Mouse (Mus musculus): ENCODE measurements around the gene Pak3. TPM values are rescaled to one million over a fixed set of nuclear protein-coding genes. Genes with fewer than 3 reads are reported as not detected.
"Not testable (repeated sequence)": the region's sequence is repeated elsewhere in the genome, so short reads cannot be mapped to it uniquely, and the experiment has no call there.

Gene Pak3
- total RNA-seq (2021): 100 to 1,000 TPM; 132 to 142 TPM
- long read RNA-seq, partial matches to known transcripts: 6 of 35 reads
- long read RNA-seq, other reads (novel, unspliced or antisense): 29 of 35 reads

DNA sequence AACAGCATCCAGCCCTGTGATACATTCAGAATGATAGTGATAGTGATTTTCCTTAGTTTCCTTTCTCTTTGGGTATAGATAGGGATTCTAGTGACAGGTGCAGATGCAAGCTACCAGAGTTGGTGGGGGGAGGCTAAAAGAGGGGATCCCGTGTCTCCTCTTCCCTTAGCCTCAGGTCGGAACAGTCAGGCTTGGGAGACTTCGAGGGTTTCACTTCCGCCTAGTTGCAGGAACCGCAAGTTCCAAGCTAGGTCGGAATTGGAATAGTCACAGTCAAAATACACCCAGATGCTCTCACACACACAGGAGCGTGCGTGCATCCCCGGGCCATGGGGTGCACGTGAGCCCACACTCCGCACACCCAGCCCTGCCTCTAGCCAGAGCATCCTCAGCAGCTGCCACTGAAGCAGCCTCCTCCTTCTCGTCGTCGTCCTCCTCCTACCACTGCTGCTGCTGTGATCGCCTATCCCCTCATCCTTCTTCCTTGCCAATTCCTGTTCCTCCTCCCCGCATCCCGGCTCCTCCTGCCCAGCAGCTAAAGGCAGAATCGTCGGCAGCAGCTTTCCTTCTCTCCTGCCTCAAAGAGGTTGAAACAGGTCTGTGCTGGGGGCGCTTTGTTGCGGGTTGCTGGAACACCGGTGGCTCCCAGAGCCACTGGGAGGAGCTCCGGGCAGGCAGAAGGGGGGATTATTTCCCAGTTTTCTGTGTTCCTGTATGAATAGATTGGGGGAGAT lies at the start of gene Pak3:
Pak3 (plus strand) TSS at position 424 of the 734 bp plus-strand sequence.
- peak; percentile 21 to 40 for DNase-seq (ENCODE audit: low spot score in 2 of 2)

DNA sequence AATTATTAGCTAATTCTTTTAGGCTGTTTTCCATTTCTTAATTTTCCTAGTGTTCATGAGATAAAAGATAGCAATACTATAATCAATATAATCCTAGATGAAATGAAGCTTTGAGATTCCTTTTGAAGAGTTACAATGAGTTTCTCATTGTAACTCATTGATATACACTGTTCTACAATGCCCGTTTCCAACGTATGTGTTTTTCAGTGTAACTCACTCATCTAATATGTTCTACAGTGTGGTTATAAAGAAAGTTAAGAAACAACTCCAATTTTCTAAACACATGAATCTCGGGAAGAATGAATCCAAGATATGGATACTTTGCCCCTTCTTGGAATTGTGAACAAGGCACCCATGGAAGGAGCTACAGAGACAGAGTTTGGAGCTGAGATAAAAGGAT lies 35.5 kb upstream of the Pak3 start:
- DNase-seq (ENCODE audit: low spot score in 2 of 2): peak; percentile 100

DNA sequence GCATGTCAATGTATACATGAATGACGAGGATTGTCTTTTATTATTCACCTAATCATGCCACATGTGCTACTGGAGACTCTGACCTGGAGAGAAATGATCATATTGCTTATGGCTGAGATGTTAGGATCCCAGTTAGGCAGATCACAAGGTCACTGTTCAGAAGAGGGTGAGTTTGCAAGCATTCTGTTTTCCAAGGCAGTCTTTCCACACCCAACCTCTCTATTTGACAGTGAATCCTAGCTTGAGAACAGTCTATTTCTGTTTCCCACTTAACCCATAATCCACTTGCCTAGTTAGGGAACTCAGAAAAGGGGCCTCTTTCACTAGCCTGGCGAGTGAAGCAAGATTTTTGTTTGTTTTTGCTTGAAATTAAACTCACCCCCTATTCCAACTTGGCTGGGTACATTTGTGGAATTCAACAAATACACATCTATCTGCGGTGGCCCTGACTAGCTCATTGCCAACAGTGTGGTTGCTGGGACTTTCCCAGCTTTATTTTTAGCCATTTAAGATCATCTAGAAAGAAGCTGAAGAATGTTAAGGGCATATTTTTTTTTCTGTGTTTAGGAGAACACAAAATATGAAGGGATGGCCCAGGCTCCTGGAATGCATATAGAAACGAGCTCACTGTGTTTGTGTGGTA lies 17.2 kb upstream of the Pak3 start:
- no peak for DNase-seq (ENCODE audit: low spot score in 2 of 2)

DNA sequence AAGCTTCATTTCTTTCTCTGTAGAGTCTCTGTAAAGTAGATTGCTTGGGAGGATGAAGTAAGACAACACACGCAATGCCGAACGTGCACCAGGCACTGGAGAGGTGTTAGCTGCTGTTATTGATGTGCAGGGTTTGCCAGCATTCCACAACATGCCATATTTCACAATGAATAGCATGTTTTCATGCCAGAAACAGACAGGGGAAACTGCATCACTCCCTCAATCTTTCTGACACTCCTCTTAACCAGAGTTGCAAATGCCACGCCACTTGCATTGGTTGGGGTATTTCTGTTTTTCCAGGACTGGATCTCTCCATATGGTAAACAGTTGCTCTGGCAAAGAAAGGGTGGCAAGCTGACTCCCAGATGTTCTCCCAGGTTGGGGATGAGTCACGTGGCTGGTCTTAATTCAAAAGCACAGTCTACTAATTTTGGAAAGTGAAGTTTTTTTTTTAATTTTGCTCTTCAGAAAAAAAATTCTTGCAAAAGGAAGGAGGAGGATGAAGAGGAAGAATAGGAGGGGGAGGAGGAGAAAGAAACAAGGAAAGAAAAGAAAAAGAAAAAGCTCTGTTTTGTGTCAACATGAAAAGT lies 16.5 kb upstream of the Pak3 start:
- DNase-seq (ENCODE audit: low spot score in 2 of 2): no peak

DNA sequence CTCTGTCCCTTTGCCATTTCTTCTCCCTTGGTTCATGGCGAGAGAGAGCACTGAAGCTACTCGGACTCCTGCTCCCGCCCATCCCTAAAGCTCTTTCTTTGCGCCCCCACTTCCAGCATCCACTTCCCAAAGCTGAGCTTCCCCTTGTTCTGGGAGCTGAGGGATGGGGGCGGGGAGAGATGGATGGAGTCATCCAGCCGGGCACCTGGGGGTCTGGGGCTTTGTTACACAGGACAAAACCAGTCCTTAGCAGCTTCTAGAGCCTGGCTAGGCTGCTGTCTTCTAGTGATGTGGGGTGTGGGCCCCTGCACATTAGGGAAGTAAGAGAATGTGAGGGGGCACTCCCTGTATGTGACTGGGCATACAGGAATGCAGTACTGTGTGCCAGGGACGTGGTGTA lies 526 bp downstream of the Pak3 start:
- DNase-seq (ENCODE audit: low spot score in 2 of 2): peak; percentile 10 to 34

DNA sequence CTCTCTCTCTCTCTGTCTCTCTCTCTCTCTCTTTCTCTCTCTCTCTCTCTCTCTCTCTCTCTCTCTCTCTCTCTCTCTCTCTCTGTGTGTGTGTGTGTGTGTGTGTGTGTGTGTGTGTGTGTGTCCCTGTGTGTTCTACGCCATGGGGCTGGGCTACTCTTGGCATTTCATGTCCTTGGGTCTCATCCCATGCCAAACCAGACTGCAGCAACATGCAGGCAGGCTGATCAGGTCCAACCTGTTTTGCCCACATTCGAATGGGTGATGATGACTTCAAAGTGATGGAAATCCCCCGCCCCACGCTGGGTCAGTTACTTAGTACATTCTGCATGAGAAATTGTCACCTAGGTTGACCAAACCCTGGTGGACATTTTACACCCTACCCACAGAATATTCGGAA lies 1.1 kb downstream of the Pak3 start:
- DNase-seq (ENCODE audit: low spot score in 2 of 2): not testable (repeated sequence)

DNA sequence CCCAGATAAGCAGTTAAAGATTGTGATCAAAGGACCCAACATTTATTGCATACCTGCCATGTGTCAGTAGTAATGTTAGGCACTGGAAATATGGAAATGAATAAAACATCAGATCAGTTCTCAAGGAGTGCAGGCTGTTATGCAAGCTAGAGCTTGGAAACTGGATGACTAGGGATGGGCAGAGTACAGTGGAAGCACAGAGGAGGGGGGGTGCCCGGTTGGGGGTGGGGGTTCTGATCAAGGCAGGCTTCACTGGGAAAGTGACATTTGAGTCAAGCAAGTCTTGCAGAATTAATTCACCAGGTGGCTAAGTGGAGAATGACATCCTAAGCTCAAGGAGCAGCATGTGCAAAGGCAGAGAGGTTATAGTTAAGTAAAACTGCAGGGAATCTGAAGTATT lies 1.8 kb downstream of the Pak3 start:
- no peak for DNase-seq (ENCODE audit: low spot score in 2 of 2)

DNA sequence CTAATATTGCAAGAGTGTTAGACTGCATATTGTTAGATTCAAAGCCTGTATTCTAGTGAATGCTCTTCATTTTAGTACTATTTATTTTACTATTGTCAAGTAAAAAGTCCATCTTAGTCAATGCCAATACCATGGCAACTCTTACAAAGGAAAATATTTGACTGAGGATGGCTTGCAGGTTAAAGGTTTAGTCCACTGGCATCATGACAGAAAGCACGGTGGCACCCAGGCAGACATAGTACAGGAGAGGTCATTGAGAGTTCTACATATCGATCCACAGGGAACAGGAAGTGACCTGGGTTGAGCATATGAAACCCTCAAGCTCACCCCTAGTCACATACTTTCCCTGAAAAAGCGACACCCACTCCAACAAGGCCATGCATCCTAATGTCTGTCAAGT lies 13.9 kb downstream of the Pak3 start:
- DNase-seq (ENCODE audit: low spot score in 2 of 2): no peak

DNA sequence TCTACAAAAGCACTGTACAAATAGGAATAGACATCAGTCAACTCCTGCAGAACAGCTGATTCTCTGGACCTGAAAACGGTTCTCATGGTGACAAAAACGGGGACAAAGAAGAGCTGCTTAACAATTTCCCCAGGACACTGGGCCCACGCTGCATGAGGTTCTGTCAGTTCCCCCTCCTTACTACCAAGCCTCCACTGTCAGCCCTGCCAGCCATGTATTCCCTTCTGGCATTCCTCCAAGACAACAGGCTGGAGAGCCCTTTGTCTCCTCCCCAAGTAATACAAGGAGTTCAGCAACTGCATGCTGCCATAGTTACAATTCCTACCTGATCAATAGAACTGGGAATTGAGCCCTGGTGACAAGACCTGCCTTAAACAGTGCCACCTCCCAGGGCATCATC lies 15.2 kb downstream of the Pak3 start:
- DNase-seq (ENCODE audit: low spot score in 2 of 2): no peak

DNA sequence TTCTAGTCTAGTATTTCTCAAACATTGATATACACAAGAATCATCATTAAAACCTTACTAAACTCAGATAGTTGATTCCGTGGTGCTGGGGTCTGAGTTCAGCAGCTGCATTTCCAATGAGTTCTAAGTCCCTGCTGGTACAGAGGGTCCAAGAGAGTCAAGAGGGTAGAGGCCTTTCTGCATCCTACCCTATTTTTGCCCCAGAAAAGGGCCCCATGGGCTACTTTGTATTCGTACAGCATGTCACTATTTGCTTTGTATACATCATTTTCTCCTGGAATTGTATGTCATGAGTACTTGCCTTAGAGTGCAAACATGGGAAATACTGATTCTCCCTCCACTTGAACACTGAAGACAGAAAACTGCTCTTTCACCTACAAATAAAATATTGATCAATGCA lies 24.4 kb downstream of the Pak3 start:
- no peak for DNase-seq (ENCODE audit: low spot score in 2 of 2)

DNA sequence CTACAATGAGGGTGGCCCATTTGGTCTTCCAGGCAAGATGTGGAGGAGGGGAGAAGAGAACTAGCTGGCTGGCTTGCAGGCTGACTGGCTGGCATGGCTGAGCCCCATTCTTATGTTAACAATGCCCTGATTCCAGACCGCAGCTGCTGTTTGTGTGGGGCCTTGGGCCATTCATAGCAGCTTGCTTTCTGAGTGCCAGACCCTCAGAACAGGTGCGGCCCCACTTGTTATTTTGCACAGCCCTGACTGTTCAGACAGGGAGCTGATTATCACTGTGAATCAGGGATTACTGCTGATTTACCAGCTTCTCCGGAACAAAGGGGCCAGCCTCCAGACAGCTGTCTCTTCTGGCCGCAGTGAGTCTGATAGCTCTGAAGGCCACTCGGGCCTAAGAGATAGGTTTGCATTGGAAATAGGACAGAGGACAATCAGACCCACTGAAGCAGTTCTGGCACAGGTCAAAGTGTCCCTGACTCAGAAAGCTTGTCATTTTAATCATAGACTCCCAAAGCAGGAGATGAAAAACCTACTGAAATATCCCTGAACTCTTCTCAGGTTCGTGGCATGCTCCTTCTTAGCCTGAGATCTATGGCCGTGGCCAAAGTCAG lies 24.9 kb downstream of the Pak3 start:
- peak in 1 of 2 experiments; percentile 33 for DNase-seq (ENCODE audit: low spot score in 2 of 2)

DNA sequence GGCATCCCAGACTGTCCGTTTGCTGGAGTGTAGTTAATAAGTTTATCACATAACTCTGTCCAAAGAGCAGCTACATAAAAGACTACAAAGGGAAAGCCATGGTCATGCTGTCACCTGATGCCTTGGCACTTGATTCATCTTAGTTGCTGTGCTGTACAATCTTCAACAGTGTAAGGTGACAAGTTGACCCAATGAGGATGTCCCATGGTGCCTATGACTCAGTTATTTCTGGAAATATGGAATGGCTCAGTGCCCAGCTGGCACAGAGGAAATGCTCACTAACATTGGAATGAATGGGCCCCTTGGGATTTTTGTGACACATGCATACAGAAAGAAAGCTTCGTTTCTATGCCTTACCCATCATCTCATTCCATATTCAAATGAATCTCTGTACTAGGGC lies 55.3 kb downstream of the Pak3 start:
- DNase-seq (ENCODE audit: low spot score in 2 of 2): no peak

DNA sequence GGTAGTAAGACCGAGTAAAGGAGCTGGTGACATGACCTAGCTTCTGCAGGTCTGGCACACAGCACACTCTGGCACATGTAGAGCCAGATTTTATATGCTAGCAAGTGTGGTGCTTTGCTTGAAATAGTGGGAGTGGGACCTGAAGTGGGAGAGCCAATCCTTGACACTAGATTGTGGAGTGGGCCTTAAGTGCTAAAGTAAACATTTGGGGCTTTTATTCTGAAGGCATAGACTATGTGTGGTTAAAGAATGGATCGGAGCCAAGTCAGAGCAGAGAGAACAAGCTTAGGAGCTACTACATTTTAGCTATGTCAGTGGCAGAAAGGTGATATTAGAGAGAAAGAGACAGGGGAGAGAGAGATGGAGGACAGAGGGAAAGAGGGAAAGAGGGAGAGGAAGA lies 61.5 kb downstream of the Pak3 start:
- DNase-seq (ENCODE audit: low spot score in 2 of 2): no peak

DNA sequence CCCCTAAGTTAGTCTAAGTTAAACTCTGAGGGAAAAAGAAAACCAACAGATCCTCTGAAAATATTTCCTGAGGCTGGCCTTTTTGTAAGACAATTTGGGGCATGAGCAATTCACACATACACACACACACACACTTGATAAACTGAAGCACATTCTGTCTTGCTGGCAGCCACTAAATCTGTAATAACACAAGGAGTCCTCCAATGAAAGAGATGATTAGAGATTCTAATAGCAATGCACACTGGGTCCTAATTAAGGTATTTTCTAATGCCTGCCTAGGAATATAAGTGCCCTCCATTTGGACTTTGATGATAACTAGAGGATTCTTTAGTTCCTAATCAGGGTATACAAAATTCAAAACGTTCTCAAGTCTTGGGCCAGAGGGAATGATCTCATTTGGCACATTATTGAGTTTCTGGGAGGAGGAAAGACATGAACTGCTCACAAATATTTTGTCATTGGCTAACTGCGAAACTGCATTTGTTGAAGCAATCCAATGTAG lies 62.1 kb downstream of the Pak3 start:
- no peak for DNase-seq (ENCODE audit: low spot score in 2 of 2)

DNA sequence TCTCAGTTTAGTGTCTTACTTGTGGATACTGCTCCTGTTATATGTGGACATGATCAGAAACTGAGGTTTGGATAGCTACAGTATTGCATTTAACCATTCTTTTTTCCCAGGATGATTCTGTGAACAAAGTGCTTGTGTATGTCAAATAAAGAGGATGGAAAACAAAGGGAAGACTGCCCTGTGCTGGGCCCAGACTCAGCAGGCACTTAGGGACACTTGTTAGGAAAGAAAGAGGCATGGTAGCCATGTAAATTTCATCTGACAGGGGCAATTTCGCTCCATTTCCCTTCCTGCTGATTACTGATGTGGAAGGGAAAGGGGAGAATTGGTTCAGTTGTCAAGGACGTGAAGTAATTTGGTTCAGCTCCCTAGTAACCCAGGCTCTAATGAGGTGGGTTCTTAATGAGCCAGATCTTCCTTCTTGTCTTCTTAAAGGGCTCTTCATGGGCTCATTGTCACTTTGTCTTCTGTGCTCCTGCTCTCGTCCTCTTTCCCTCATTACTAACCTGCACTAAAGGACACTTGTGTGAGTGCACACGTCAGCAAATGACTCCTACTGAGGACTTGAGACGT lies 88.6 kb downstream of the Pak3 start:
- no peak for DNase-seq (ENCODE audit: low spot score in 2 of 2)

DNA sequence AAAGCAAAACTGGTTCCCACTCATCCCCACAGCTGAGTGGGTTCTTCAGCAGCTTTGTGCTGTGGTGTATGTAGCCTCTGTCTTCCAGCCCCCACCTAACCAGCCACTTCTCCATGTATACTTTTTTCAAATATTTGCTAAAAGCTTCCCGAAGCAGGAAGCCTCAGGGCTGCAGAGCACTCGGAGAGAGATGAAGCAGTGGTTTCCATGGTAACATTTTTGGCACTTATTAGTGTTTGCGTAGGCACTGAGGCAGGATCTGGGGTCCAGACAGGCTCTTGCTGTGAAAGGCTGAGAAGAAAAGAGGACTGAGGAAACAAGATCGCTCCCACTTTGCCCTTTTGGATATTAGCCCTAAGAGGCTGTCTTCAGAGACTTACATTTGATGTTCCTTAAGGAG lies 100.3 kb downstream of the Pak3 start:
- DNase-seq (ENCODE audit: low spot score in 2 of 2): peak; percentile 32 to 63

DNA sequence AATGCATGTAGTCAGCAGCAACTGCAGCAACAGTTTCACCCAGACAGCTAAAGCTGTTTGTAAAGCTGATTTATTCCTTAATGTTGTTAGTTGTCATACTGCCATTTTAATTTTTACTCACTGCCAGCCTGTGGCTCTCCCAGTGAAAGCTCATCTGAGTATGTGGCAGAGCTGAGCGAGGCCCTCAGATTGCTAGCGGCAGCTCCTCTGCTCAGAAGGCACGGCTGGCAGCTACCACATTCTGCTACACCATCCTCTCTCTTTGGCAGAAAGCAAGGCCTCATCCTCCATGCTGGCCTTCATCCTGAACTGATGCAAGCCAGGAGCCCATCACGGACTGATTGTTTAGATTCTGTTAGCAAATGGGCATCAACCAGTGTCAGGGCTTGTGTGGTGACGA lies 109.4 kb downstream of the Pak3 start:
- peak; percentile 25 to 37 for DNase-seq (ENCODE audit: low spot score in 2 of 2)

DNA sequence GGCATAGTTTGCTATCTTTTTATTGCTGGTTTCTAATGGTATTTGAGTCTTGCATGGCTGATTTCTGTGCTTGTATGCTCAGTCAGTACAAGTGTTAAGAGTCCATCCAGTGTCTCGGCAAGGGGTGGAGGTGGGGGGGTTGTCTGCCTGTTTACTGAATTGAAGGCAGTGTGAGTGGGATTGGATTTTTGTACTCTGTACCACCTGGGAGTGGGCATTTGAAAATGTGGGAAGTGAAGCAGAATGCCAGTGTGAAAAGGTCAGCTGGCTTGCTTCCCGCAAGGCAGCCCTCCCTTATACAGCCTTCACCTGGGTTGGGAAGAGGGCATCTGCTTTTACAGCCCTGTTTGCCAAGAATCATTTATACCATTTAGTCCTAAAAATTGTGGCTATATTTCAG lies 125.5 kb downstream of the Pak3 start:
- no peak for DNase-seq (ENCODE audit: low spot score in 2 of 2)

DNA sequence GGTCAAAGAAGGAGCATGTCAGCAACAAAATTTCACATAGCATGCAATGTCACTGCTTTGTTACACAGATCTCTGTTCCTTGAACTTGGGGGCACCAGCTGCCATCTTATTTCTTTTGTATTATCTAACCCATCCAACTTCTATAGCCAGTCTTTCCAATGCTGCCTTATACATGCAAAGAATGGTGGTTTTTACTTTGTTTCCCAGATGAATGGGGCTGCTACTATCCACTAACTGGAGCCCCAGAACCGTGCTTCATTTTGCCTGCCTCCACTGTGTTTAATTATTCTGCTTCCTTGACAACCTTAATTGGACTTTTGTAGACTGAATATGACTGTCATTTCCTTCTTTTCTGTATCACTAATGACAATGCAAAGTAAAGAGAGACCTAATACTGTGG lies 126.4 kb downstream of the Pak3 start:
- DNase-seq (ENCODE audit: low spot score in 2 of 2): no peak

DNA sequence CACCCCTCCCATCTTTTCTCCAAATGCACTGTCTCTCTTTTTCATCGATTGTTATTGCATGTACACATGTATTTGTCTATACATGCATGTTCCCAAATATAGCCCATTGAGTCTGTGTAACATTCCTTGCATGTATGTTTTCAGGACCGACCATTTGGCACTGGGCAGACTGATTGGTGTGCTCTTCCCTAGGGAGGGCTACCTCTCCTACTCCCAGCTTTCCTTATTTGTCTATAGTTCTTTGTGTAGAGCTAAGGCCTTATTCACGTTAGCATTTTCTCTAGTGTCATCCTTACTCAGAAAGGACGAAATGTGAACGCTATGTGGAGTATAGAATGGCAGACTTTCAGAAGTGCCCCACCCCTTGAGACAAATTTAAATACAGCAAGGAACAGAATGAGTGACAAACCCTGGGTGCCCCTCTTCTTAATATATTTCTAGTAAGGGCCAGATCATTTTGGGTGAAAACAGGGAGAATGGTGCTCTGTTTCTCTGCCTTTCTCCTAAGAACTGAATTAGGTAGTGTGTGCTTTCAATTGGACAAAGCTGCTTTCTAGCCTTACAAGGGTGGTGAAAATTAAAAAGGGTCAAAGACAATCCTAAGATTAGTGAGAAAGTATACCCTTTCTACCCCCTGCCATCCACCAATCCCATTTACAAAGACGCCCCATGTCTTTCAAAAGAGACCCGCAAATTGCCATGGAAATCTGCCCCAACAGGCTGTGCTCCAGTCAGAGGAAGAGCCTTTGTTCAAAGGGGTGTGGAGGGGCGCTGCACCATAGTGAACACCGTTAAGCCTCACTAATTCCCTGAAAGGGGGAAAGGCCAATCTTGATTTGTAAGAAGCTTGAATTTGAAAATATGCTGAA lies 136.2 kb downstream of the Pak3 start:
- no peak for DNase-seq (ENCODE audit: low spot score in 2 of 2)

DNA sequence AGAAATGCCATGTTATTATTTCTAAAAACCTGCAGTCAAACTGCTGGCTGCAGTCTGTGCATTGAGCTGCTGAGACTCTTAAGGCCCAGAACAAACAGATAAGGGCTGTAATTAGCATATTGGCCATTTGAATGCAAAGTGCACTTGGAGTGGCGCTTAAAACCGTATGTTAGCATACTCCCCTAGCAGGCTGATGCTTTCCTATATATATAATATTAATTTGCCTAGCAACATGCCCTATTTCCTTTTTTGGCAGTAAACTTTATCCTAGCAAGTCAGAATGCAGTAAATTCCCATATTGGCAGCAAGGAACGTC lies 136.7 kb downstream of the Pak3 start:
- no peak for DNase-seq (ENCODE audit: low spot score in 2 of 2)
